ENCODE assay signal across 20 mouse cellular contexts in genomic region chr4:76015026-76015425, GRCm38 (mm10).
"Had no signal": no experiment of that assay in that cellular context is flagged by ENCODE, and none has a peak within 500 bp of the region (broad histone marks: within the 10 kb centered on the region; RNA-seq: fewer than 3 reads in every experiment).

No protein-coding gene starts in this region.

- H3K4me3 ChIP-seq: layer of hippocampus, adult 2 months; left cerebral cortex, adult 2 months; liver, embryonic 13.5 days; midbrain, embryonic 13.5 days; neural tube, embryonic 12.5 days; neural tube, embryonic 15.5 days; stomach, embryonic 15.5 days had no signal

- DNase-seq: kidney, adult 2 months; kidney, postnatal 25 days; layer of hippocampus, adult 9-11 months; layer of hippocampus, postnatal 36 days; liver, embryonic 13.5 days; lung, embryonic 14.5 days; retina, postnatal 1 day; right cerebral cortex, postnatal 25 days; spleen, adult 18-20 months; thymus, postnatal 25 days had no signal

- H3K9me3 ChIP-seq: liver, embryonic 13.5 days; midbrain, embryonic 13.5 days; neural tube, embryonic 12.5 days; neural tube, embryonic 15.5 days; stomach, embryonic 15.5 days had no signal

- H3K4me1 ChIP-seq: liver, embryonic 13.5 days; neural tube, embryonic 12.5 days; neural tube, embryonic 15.5 days; stomach, embryonic 15.5 days had no signal

- H3K36me3 ChIP-seq: liver, embryonic 13.5 days; midbrain, embryonic 13.5 days; neural tube, embryonic 12.5 days; stomach, embryonic 15.5 days had no signal

- H3K27ac ChIP-seq: kidney, postnatal 0 days; layer of hippocampus, adult 2 months; left cerebral cortex, adult 2 months; liver, embryonic 13.5 days; macrophage; midbrain, embryonic 13.5 days; neural tube, embryonic 12.5 days; neural tube, embryonic 15.5 days; stomach, embryonic 15.5 days had no signal

- ATAC-seq: lung, postnatal 0 days; midbrain, embryonic 13.5 days; midbrain, embryonic 16.5 days had no signal

- H3K27me3 ChIP-seq: liver, embryonic 13.5 days; midbrain, embryonic 13.5 days; neural tube, embryonic 12.5 days; neural tube, embryonic 15.5 days; stomach, embryonic 15.5 days had no signal

- H3K4me2 ChIP-seq: liver, embryonic 13.5 days; lung, embryonic 14.5 days; midbrain, embryonic 13.5 days; neural tube, embryonic 12.5 days; neural tube, embryonic 15.5 days; stomach, embryonic 15.5 days had no signal

- H3K9ac ChIP-seq: liver, embryonic 13.5 days; lung, embryonic 14.5 days; midbrain, embryonic 13.5 days; neural tube, embryonic 12.5 days; neural tube, embryonic 15.5 days; stomach, embryonic 15.5 days had no signal
